Mouse (Mus musculus) stomach, postnatal 0 days (tissue): ENCODE data around the gene Cnn2.
A peak's percentile ranks its signal among the peaks of the same experiment; 100 is the strongest.

Source experiments
- CTCF ChIP-seq: IDR thresholded peaks from 2 replicates; pipeline ENCODE4 v1.5.1; 2016; ENCODE audit warnings: antibody characterized with exemption, low read depth, mild to moderate bottlenecking, moderate library complexity
- EP300 ChIP-seq: optimal IDR thresholded peaks from 2 replicates; pipeline ENCODE3; 2016; ENCODE audit warnings: antibody characterized with exemption

DNA sequence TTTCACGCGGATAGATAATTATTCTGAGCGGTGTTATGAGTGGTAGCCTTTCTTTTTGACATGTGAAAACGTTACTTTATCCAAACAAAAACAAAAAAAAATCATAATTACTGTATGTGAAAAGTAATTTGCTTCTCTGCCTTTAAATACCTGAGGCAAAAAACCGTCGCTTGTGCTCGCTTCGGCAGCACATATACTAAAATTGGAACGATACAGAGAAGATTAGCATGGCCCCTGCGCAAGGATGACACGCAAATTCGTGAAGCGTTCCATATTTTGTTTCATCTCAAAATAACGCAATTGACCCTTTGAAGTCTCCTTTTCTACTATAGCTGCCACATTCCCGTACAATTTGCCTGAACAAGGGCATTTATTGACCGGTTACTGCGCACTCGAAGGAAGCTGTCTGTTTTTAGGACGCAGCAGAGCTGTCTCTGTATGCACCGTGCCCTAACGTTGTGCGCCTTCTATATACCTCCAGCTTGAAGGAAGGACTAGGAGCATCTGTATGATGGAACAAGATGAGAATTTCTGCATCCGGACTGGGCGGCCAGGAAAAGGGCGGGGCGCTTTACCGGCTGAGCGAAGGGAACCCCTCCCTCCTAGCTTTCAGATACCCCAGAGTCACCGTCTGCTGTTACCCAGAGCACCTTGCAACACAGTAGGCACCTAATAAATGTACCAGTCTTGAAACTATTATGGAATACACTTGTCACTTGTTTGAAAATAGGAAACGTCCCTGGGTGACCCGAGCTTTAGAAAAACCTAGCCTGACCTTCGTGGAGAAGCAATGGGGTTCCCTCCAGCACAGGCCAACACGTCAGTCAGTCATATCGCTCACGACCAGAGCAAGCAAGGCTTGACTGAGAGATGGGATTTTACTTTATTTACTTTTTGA lies 2.8 kb upstream of the Cnn2 start:
- TF ChIP-seq CTCF (no peak), EP300 (peak; percentile 19)
